Mouse (Mus musculus) midbrain, embryonic 14.5 days (tissue): Measurements from ENCODE around the gene Myh2. TPM values are rescaled to one million over a fixed set of nuclear protein-coding genes. Genes with fewer than 3 reads are reported as not detected.

Experiments
- ATAC-seq: fragments of 200-750 bp; cut with Nextera tagmentation; 2 replicates; pipeline ENCODE4 v1.8.0; 2017; ENCODE audit warnings: moderate number of reproducible peaks, moderate library complexity; ENCODE audit not compliant: low FRiP score, low TSS enrichment
- DNase-seq: peaks from one replicate; pipeline ENCODE4 v3.0.0-alpha.2; 2015
- H3K27ac ChIP-seq: fragments of 300-500 bp; sonication (generic); replicated peaks from 2 replicates; pipeline ENCODE4 v1.5.1; 2014; ENCODE audit warnings: mild to moderate bottlenecking, low read depth, low read length, moderate library complexity
- H3K27me3 ChIP-seq: fragments of 300-500 bp; sonication (generic); 2 replicates; pipeline ENCODE4 v1.6.1; 2014; ENCODE audit warnings: low read length, control low read depth, mixed read lengths; ENCODE audit not compliant: control insufficient read depth, insufficient read depth
- H3K36me3 ChIP-seq: fragments of 300-500 bp; sonication (generic); 2 replicates; pipeline ENCODE4 v1.6.1; 2014; ENCODE audit warnings: low read length, control low read depth; ENCODE audit not compliant: control insufficient read depth, insufficient read depth
- H3K4me1 ChIP-seq: fragments of 300-500 bp; sonication (generic); 2 replicates; pipeline ENCODE4 v1.6.1; 2014; ENCODE audit warnings: mild to moderate bottlenecking, antibody characterized with exemption, low read length, control low read depth; ENCODE audit not compliant: control insufficient read depth, insufficient read depth
- H3K4me2 ChIP-seq: fragments of 300-500 bp; sonication (generic); 2 replicates; pipeline ENCODE4 v1.6.1; 2014; ENCODE audit warnings: mild to moderate bottlenecking, low read length, moderate library complexity
- H3K4me3 ChIP-seq: fragments of 300-500 bp; sonication (generic); replicated peaks from 2 replicates; pipeline ENCODE4 v1.5.1; 2014; ENCODE audit warnings: low read depth, low read length
- H3K9ac ChIP-seq: fragments of 300-500 bp; sonication (generic); replicated peaks from 2 replicates; pipeline ENCODE4 v1.6.1; 2014; ENCODE audit warnings: mild to moderate bottlenecking, low read length, moderate library complexity
- H3K9me3 ChIP-seq: fragments of 300-500 bp; sonication (generic); 2 replicates; pipeline ENCODE4 v1.6.1; 2016; ENCODE audit warnings: low read length, control low read depth, mixed read lengths; ENCODE audit not compliant: control insufficient read depth
- WGBS: fragments of 180-500 bp; shearing (Covaris S2); extraction: QIAGEN DNeasy Blood & Tissue Kit; methylation state at CpG from one replicate; pipeline ENCODE4 v1.1.7; 2014; 5-methylcytosine and 5-hydroxymethylcytosine counted together
- polyA plus RNA-seq: library from polyadenylated mRNA; unstranded; fragments of >200 nt; fragmentation: Nextera tagmentation; extraction: Ambion mirVana; gene quantifications from 2 replicates; pipeline ENCODE4 v1.2.1, GENCODE M21; 2014

Myh2 gene
- polyA plus RNA-seq, 1 experiment from 2014 or later: 0.04 TPM

DNA sequence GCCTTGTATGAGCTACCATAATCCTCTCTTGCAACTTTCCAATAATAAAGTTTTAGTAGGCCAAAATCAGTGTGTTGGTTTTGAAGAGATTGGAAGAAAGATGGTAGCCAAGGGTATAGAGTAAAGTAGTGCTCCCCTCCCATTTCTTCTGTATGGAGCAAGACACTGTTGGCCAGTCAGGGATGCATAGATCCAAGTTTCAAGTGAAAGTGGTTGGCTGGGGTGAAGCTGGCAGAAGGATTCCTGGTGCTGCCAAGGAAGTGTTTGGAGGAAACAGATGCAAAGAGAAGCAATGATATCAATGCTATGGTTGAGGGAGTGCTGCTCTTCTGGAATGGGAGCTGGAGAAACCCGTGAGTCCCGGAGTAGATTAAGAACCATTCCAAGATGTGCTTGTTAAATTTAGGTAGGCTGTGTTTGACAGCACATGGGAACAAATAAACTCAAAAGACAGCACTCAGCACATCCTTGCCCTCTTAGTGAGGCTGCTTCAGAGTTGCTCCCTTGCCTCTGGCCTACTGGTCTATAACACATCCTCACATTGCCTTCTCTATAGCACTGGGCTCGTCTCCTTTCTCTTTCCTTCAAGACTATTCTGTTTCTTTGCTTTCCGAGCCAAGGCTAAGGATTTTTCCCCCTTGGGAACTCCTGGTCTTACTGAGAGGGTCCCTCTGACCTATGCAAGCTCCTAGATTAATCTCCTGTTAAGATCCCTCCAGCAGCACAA lies 22.4 kb upstream of the Myh2 start:
- Histone ChIP-seq H3K4me2 (no peak overlapping the region), H3K4me1 (no peaks in the 10 kb centered on the region), H3K9ac (no peak overlapping the region), H3K36me3 (no peaks in the 10 kb centered on the region), H3K27ac (no peak overlapping the region), H3K27me3 (no peaks in the 10 kb centered on the region), H3K4me3 (no peak overlapping the region), H3K9me3 (no peaks in the 10 kb centered on the region)
- 85% methylated on average over 4 of the region's 4 CpGs for WGBS
- ATAC-seq (no peak), DNase-seq (no peak)

DNA sequence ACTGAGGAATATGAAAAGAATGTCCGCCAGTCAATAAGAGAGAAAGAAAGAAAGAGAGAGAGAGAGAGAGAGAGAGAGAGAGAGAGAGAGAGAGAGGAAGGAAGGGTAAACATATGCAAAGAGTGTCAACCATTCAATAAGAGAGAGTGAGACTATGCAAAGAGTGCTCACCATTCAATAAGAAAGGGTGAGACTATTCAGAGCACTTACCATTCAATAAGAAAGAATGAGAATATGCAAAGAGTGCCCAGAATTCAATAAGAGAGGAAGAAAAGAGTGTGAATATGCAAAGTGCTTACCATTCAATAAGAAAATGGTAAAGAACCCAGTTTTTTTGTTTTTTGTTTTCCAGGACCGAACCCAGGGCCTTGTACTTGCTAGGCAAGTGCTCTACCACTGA lies 20.6 kb upstream of the Myh2 start:
- no peak for DNase-seq
- 97% methylated on average over 2 of the region's 2 CpGs for WGBS

DNA sequence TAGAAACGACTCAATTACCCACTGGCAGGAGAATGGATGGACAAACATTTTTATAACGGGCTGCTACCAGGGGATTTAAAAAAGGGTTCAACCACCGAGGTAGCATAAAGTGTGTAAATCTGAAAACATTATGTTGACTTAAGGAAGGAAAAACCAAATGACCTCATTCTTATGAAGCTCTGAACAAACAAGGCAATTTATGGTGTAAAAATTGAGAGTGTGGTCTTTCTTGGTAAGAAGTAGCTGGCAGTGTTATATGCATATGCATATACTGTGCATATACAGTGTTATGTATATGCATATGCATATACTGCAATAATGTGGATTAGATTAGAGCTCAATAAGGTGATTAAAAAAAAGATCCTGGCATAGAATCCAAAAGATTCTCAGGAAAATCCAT lies 19.7 kb upstream of the Myh2 start:
- H3K27me3 ChIP-seq: no peaks in the 10 kb centered on the region
- no peak overlapping the region for H3K27ac ChIP-seq
- no peaks in the 10 kb centered on the region for H3K36me3 ChIP-seq
- no peak overlapping the region for H3K4me2 ChIP-seq
- 68% methylated on average over 3 of the region's 3 CpGs for WGBS
- DNase-seq (no peak), ATAC-seq (no peak)
- H3K4me1 ChIP-seq: no peaks in the 10 kb centered on the region
- no peak overlapping the region for H3K4me3 ChIP-seq
- no peak overlapping the region for H3K9ac ChIP-seq
- no peaks in the 10 kb centered on the region for H3K9me3 ChIP-seq

More for the DNA sequence above, 20.6 kb upstream of the Myh2 start:
- no peak overlapping the region for H3K27ac ChIP-seq
- no peak overlapping the region for H3K9ac ChIP-seq
- no peak for ATAC-seq
- H3K4me1 ChIP-seq: no peaks in the 10 kb centered on the region
- H3K9me3 ChIP-seq: no peaks in the 10 kb centered on the region
- H3K36me3 ChIP-seq: no peaks in the 10 kb centered on the region
- no peaks in the 10 kb centered on the region for H3K27me3 ChIP-seq
- no peak overlapping the region for H3K4me3 ChIP-seq
- H3K4me2 ChIP-seq: no peak overlapping the region

DNA sequence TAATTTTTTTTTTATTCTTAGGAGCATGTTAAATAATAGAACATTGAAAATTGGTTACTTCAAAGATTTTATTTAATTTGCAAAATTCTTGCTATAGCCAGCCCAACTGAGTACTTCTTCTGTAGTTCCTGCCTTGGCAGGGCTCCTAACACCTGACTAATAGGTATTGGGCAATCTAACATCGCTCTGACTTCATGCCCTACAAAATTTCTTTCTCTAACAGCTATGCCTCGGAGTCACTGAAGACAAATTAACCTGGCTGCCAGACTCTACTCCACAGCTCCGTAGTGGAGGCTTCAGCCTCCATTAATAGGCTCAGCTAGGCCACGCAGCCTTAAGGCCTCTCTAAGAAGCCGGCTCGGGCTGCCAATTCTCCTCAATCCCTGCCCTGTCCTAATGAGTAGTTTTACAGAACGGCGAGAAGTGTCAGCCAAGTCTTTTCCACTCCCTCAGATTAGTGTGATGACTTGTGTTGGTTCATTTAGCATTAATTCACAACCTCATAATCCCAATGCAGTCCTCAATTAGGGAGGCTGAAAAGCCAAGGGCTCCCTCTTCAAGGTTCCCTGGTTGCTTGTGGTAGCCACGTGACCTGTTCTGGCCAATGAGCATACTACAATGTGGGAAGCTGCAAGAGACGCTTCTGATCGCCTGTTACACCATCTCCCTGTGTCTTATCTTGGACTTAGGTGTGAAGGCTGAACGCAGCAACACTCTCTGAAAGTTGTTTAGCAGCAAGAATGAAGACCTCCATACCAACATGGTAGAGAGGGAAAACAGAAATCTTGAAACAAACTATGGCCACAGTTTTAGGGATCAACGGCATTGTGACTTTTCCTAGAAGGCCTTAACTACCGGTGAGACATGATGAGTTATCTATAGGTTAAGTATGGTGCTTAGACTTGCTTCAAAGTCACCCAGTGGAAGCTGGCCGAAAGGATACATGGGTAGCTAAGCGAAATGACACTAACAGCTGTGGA lies 18.9 kb upstream of the Myh2 start:
- no peak for ATAC-seq

DNA sequence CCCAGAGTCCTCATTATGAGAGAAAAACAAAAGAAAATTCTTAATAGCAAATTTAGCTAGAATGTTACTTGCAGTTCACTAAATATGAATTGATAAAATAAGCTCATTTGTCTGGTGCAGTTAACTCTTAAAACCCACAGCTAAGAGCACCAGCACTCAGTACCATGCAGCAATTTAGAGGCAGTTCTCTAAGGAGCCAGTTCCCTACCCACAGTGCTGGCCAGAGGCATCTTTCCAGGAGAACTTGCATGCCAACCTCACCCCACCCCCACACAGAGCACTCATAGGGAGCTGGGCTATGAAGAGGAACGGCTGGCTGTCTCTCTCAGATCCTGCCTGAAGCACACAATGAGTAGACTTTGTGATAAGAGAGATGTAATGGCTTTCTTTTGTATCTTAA lies 17.7 kb upstream of the Myh2 start:
- peak; percentile 47 for DNase-seq
- no peak overlapping the region for H3K4me3 ChIP-seq
- H3K27ac ChIP-seq: no peak overlapping the region
- no peaks in the 10 kb centered on the region for H3K9me3 ChIP-seq
- no peaks in the 10 kb centered on the region for H3K4me1 ChIP-seq
- no peak overlapping the region for H3K4me2 ChIP-seq
- WGBS: 6% methylated on average over 1 of the region's 1 CpGs
- H3K27me3 ChIP-seq: no peaks in the 10 kb centered on the region
- ATAC-seq: no peak
- H3K36me3 ChIP-seq: no peaks in the 10 kb centered on the region
- no peak overlapping the region for H3K9ac ChIP-seq

More for the DNA sequence above, 18.9 kb upstream of the Myh2 start:
- Histone ChIP-seq H3K4me1 (no peaks in the 10 kb centered on the region), H3K9ac (no peak overlapping the region), H3K4me2 (no peak overlapping the region), H3K9me3 (no peaks in the 10 kb centered on the region), H3K36me3 (no peaks in the 10 kb centered on the region), H3K27ac (no peak overlapping the region), H3K27me3 (no peaks in the 10 kb centered on the region), H3K4me3 (no peak overlapping the region)
- no peak for DNase-seq
- 86% methylated on average over 16 of the region's 16 CpGs for WGBS

DNA sequence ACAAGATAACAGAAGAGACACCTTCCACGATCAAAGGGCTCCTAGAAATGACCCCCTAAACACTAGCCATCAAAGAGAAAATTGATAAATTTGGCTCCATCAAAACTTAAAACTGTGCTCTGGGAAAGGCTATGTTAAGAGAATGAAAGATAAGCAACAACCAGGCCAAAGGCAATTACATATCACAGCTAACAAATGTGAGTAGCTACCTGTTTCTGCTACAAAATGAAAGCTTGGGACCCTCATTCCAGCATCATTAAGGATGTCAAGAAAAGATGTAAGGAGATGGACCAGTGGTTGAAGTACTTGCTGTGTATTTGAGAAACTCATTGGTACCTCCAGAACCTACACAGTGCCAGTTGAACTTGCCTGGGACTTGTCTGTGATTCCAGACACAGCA lies 17.0 kb upstream of the Myh2 start:
- H3K4me1 ChIP-seq: no peaks in the 10 kb centered on the region
- no peak for ATAC-seq
- WGBS: 69% methylated on average over 1 of the region's 1 CpGs

DNA sequence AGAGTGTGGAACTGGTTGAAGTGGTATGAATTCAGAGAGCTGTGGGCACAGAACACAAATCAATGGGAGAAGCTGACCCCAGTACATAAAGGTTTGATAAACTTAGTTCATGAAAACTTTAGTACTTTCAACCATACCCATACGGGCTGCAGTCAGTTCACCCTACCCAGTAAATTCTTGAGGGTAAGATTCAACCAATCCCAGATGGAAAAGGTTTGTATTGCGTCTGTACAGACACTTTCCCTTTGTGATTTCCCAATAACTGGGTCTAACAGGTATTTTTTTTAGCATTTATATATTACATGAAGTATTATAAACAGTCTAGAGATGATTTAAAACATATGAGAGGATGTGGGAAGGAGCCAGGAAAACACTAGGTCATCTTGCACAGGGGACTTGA lies 15.2 kb upstream of the Myh2 start:
- no peaks in the 10 kb centered on the region for H3K9me3 ChIP-seq
- no peak overlapping the region for H3K4me3 ChIP-seq
- DNase-seq: no peak
- no peak for ATAC-seq
- WGBS: 91% methylated on average over 2 of the region's 2 CpGs
- H3K36me3 ChIP-seq: no peaks in the 10 kb centered on the region
- no peak overlapping the region for H3K4me2 ChIP-seq
- H3K27ac ChIP-seq: no peak overlapping the region
- H3K9ac ChIP-seq: no peak overlapping the region
- no peaks in the 10 kb centered on the region for H3K27me3 ChIP-seq
- no peaks in the 10 kb centered on the region for H3K4me1 ChIP-seq

More for the DNA sequence above, 17.0 kb upstream of the Myh2 start:
- H3K4me3 ChIP-seq: no peak overlapping the region
- DNase-seq: no peak
- no peak overlapping the region for H3K9ac ChIP-seq
- H3K4me2 ChIP-seq: no peak overlapping the region
- H3K27me3 ChIP-seq: no peaks in the 10 kb centered on the region
- H3K36me3 ChIP-seq: no peaks in the 10 kb centered on the region
- H3K27ac ChIP-seq: no peak overlapping the region
- no peaks in the 10 kb centered on the region for H3K9me3 ChIP-seq

DNA sequence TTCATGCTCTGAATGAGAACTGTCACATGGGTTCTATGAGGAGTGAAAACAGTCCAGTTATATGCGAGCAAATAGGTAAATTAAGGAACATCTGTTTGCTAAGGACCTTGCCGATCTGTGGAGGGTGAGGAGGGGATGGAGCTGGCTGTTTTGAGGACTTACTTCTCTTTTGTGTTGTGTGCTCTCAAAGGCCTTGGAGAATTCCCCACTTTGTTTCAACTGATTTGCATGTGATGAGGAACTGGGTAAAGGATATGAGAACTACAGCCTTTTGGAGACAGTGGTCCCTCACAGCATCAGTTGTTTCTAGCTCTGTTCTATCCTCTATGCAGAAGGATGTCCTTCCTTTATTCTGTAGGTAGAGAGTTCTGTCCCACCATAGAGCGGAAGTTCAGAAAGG lies 10.7 kb upstream of the Myh2 start:
- ATAC-seq: no peak
- Histone ChIP-seq H3K9ac (no peak overlapping the region), H3K4me3 (no peak overlapping the region), H3K36me3 (no peaks in the 10 kb centered on the region), H3K27me3 (no peaks in the 10 kb centered on the region), H3K9me3 (no peaks in the 10 kb centered on the region), H3K4me1 (no peaks in the 10 kb centered on the region), H3K27ac (no peak overlapping the region), H3K4me2 (no peak overlapping the region)
- no peak for DNase-seq
- WGBS: 88% methylated on average over 3 of the region's 3 CpGs
